Comparison of ENCODE assay signal across 8 mouse cellular contexts in the genomic region with DNA sequence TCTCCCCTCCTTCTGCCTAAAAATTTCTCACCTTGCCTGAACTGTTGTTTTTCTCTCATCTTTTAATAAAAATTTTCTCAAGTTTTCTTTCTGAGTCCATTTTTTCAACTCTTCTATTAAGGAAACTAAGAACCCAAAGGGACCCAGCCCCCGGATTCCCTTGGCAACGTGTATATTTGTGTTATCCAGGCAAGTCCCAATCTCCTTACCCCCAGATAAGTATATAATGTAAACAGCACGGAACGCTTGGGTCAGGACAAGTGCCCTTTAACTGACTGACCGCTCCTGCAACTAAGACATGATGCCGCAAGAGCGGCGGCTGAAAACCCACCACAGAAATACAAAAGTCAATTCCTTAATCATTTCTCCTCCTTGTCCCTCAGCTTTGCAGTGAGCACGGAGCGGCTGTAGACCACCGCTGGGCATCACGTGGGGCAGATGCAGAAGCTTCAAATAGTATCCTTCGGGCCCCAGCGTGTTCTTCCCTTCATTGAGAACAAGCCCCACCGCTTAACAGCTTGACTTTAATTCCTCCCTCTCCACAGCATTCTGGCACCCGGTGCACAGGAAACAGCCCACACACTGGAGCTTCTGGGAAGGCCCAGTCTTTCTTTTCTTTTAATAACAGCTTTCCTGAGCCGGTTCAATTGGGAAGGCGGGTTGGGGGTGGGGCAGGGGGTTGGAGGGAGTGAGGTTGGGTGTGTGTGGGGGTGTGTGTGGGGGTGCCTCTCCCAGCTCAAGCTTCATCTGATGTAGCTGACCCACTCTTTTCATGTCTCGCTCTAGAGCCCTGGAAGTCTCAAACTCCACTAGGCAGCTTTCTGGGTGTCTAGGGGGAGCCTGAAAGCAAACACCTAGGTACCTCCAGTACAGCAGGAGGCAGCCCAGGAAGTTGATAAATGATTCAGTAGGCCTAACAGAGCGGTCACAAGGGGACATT.
DNase-seq lines count a peak whose midpoint lies in the region; ATAC-seq and TF ChIP-seq lines count a peak whose summit lies in the region.

No protein-coding gene starts in this region.

- DNase-seq in brain, adult 2 months (ENCODE audit: low read depth, low spot score) = peak; percentile 80
- DNase-seq in heart, embryonic 10.5 days (ENCODE audit: low spot score) = no peak
- peak; percentile 51 to 67 for DNase-seq in layer of hippocampus, adult 18-20 months (ENCODE audit: low spot score in 2 of 2)
- DNase-seq in lung, postnatal 36 days = peak; percentile 7
- DNase-seq in thymus, postnatal 10 days (ENCODE audit: low spot score in 2 of 2) = no peak

- no peak overlapping the region for H3K9ac ChIP-seq in stomach, embryonic 14.5 days (replicated peaks; ENCODE audit: low read depth, low read length)

- TF ChIP-seq CTCF in E14TG2a.4 (conservative IDR thresholded peaks at IDR 0.05; ENCODE audit: low read length) = no peak

- H3K4me3 ChIP-seq in E14TG2a.4 (replicated peaks; ENCODE audit: low read length) = peak overlapping the region; percentile 45
- H3K4me3 ChIP-seq in heart, embryonic 10.5 days = peak overlapping the region; percentile 42
- no peak overlapping the region for H3K4me3 ChIP-seq in stomach, embryonic 14.5 days (ENCODE audit: low read depth, low read length)

- peak overlapping the region; percentile 79 for H3K27ac ChIP-seq in heart, embryonic 10.5 days
- H3K27ac ChIP-seq in stomach, embryonic 14.5 days (ENCODE audit: low read length) = no peak overlapping the region

- 22% methylated on average over 20 of the region's 20 CpGs for WGBS in heart, embryonic 10.5 days
- 13% methylated on average over 20 of the region's 20 CpGs for WGBS in stomach, embryonic 14.5 days

- no peaks in the 10 kb centered on the region for H3K36me3 ChIP-seq in E14TG2a.4 (ENCODE audit: insufficient read depth, low read length)
- H3K36me3 ChIP-seq in heart, embryonic 10.5 days = no peaks in the 10 kb centered on the region
- no peaks in the 10 kb centered on the region for H3K36me3 ChIP-seq in stomach, embryonic 14.5 days (ENCODE audit: control insufficient read depth, insufficient read depth, low read length)

- peaks cover 7% of the 10 kb centered on the region; the same call in 1 of the 2 replicates for H3K9me3 ChIP-seq in E14TG2a.4 (ENCODE audit: low read length)
- no peaks in the 10 kb centered on the region for H3K9me3 ChIP-seq in heart, embryonic 10.5 days
- H3K9me3 ChIP-seq in stomach, embryonic 14.5 days (ENCODE audit: control insufficient read depth, low read depth, low read length) = no peaks in the 10 kb centered on the region

- H3K4me1 ChIP-seq in E14TG2a.4 (replicated peaks; ENCODE audit: low read depth, low read length) = peaks cover 16% of the 10 kb centered on the region
- H3K4me1 ChIP-seq in heart, embryonic 10.5 days = peaks cover 20% of the 10 kb centered on the region
- peaks cover 19% of the 10 kb centered on the region; the same call in 1 of the 2 replicates for H3K4me1 ChIP-seq in stomach, embryonic 14.5 days (ENCODE audit: control insufficient read depth, insufficient read depth, low read length)

- H3K27me3 ChIP-seq in E14TG2a.4 (ENCODE audit: insufficient read depth, low read length) = 0 out of 2 replicates have a peak, but pooled peaks cover 3% of the 10 kb centered on the region
- H3K27me3 ChIP-seq in heart, embryonic 10.5 days (ENCODE audit: insufficient read depth, poor library complexity, severe bottlenecking) = no peaks in the 10 kb centered on the region
- H3K27me3 ChIP-seq in stomach, embryonic 14.5 days (ENCODE audit: control insufficient read depth, insufficient read depth, low read length) = no peaks in the 10 kb centered on the region

- H3K4me2 ChIP-seq in stomach, embryonic 14.5 days (replicated peaks; ENCODE audit: low read depth, low read length) = peak overlapping the region; percentile 23

- 0 out of 2 replicates have a peak, but pooled peaks have one; percentile 43 for ATAC-seq in stomach, embryonic 14.5 days (ENCODE audit: insufficient number of reproducible peaks, insufficient read depth, low FRiP score, low read depth)
- ATAC-seq in monocyte, adult 5-6 weeks (replicated peaks; ENCODE audit: insufficient number of reproducible peaks, low FRiP score, low TSS enrichment, poor library complexity, severe bottlenecking) = no peak

Comparison
In these comparisons a context has a peak if more than half of its experiments do, and no peak if none do; other contexts are left out.
1. DNase-seq: peak in brain, adult 2 months (single experiment), layer of hippocampus, adult 18-20 months (2 of 2) and lung, postnatal 36 days (single experiment); none in heart, embryonic 10.5 days (single experiment) and thymus, postnatal 10 days (0 of 2).